Mouse (Mus musculus): ENCODE data around the gene Pbx1.

GRCm38 (mm10) chr1:168288891-168289545 lies 143.1 kb downstream of the Pbx1 start:
- no peak for TF ChIP-seq CTCF (IDR thresholded peaks at IDR 0.05; ENCODE audit: insufficient read depth, low read depth, low read length)
- no peak for TF ChIP-seq POLR2A (IDR thresholded peaks at IDR 0.05; ENCODE audit: insufficient read depth, low read depth, low read length)
